Mouse (Mus musculus): ENCODE data around the gene Ihh.

- TF ChIP-seq POLR2A (IDR thresholded peaks at IDR 0.05; ENCODE audit: insufficient read depth, low read depth, low read length) (no peak), CTCF (IDR thresholded peaks at IDR 0.05; ENCODE audit: insufficient read depth, low read depth, low read length) (no peak)
Observed at GRCm38 (mm10) chr1:74936221-74936830, 15.1 kb downstream of the Ihh start.

Measured in olfactory bulb, adult 2 months (tissue).